Mouse (Mus musculus): ENCODE results near the gene Fgfbp1. TPM values are rescaled to one million over a fixed set of nuclear protein-coding genes. Genes with fewer than 3 reads are reported as not detected.

Fgfbp1 gene
- total and polyA plus RNA-seq, 3 experiments: not detected

DNA sequence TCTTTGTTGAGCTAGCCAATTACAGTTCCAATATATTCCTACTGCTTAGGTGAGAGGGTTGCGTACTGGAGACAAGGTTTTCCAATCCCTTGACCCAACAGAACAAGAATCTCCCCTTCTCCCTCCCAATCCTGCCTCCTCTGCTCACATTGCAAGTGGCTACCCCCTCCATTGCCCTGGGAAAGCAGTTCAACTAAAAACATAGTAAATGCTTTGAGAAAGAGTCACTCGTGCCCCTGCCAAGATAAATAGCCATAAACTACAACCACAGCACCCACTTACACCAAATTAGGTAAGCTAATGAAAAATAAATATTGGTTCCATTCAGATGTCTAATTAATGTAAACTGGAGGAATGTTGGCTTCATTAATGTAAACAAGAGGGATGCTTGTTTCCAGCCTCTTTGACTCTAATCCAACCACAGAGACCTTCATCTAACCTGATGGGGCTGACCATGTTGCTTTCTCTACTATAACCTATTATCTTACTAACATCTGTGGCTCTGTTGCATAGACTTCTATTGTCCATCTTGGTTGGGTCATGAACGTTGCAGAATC is 21.6 kb downstream of the Fgfbp1 start:
- Histone ChIP-seq H3K79me2 (ENCODE audit: control insufficient read depth, insufficient read depth, low read length, poor library complexity) (no peaks in the 10 kb centered on the region), H3K36me3 (ENCODE audit: control insufficient read depth in 1 of 2, insufficient read depth in 2 of 2, low read length in 2 of 2) (no peaks in the 10 kb centered on the region), H3K4me3 (ENCODE audit: control insufficient read depth in 1 of 2, insufficient read depth in 1 of 2, low read depth in 2 of 2, low read length in 2 of 2) (no peak overlapping the region), H3K27me3 (ENCODE audit: control insufficient read depth in 1 of 2, insufficient read depth in 2 of 2, low read length in 2 of 2) (no peaks in the 10 kb centered on the region), H3K4me1 (ENCODE audit: control insufficient read depth in 1 of 2, insufficient read depth in 2 of 2, low read length in 2 of 2) (no peaks in the 10 kb centered on the region), H3K9me3 (replicated peaks; ENCODE audit: insufficient read depth, low read length) (no peaks in the 10 kb centered on the region), H3K27ac (ENCODE audit: control insufficient read depth, low read depth, low read length) (no peak overlapping the region), H3K9ac (ENCODE audit: control insufficient read depth, low read depth, low read length, poor library complexity, severe bottlenecking) (no peak overlapping the region)
- no peak for DNase-seq (ENCODE audit: low read depth, low spot score)
- no peak for TF ChIP-seq ZNF384 (IDR thresholded peaks at IDR 0.05; ENCODE audit: low read depth, low read length)
- no peak for TF ChIP-seq TBP (IDR thresholded peaks at IDR 0.05; ENCODE audit: low read depth, low read length)
- TF ChIP-seq MEF2A (IDR thresholded peaks at IDR 0.05; ENCODE audit: extremely low read depth, insufficient replicate concordance, low read depth, low read length, poor library complexity, severe bottlenecking): no peak
- no peak for TF ChIP-seq ETS1 (IDR thresholded peaks at IDR 0.05; ENCODE audit: low read depth, low read length)
- no peak for TF ChIP-seq MYB (IDR thresholded peaks at IDR 0.05; ENCODE audit: low read depth, low read length)
- TF ChIP-seq USF1 (IDR thresholded peaks at IDR 0.05; ENCODE audit: low read depth, low read length): no peak
- no peak for TF ChIP-seq SIN3A (IDR thresholded peaks at IDR 0.05; ENCODE audit: low read length)
- TF ChIP-seq CHD1 (IDR thresholded peaks at IDR 0.05; ENCODE audit: low read depth, low read length): no peak
- no peak for TF ChIP-seq TCF12 (IDR thresholded peaks at IDR 0.05; ENCODE audit: low read depth, low read length)
- TF ChIP-seq JUND (IDR thresholded peaks at IDR 0.05; ENCODE audit: low read depth, low read length): no peak
- no peak for TF ChIP-seq GATA1 (IDR thresholded peaks at IDR 0.05; ENCODE audit: low read depth, low read length)
- no peak for TF ChIP-seq NRF1 (IDR thresholded peaks at IDR 0.05; ENCODE audit: insufficient read depth, low read depth, low read length, poor library complexity, severe bottlenecking)
- no peak for TF ChIP-seq RAD21 (IDR thresholded peaks at IDR 0.05; ENCODE audit: low read depth, low read length)
- TF ChIP-seq E2F4 (IDR thresholded peaks at IDR 0.05; ENCODE audit: borderline replicate concordance, low read depth, low read length): no peak
- TF ChIP-seq SMC3 (IDR thresholded peaks at IDR 0.05; ENCODE audit: low read depth, low read length): no peak
- TF ChIP-seq CHD2 (IDR thresholded peaks at IDR 0.05; ENCODE audit: low read length): no peak
- no peak for TF ChIP-seq POLR2AphosphoS2 (IDR thresholded peaks at IDR 0.05; ENCODE audit: low read length)
- TF ChIP-seq ZC3H11A (IDR thresholded peaks at IDR 0.05; ENCODE audit: low read depth, low read length): no peak
- TF ChIP-seq GABPA (IDR thresholded peaks at IDR 0.05; ENCODE audit: low read depth, low read length): no peak

DNA sequence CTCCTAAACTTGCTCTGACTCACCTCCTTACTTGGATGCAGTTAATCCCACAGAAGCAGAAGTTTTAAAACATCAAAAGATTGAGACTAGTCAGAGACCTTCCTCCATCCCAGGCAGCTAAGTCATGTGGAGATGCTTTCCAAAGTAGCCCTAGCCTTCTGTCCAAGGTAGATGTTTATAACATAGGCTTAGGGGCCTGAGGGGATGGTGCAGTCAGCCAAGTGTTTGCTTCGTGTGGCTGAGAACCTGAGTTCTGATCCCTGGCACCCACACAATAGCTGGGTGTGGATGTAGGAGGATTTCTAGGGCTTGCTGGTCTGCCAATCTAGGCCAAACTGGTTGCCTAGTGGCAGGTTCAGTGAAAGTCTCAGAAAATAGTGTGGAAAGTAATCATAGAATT is 28.3 kb downstream of the Fgfbp1 start:
- DNase-seq (ENCODE audit: low read depth, low spot score): no peak
- H3K27ac ChIP-seq (ENCODE audit: control insufficient read depth, low read depth, low read length): no peak overlapping the region
- H3K9me3 ChIP-seq (replicated peaks; ENCODE audit: insufficient read depth, low read length): no peaks in the 10 kb centered on the region
- H3K27me3 ChIP-seq (ENCODE audit: control insufficient read depth in 1 of 2, insufficient read depth in 2 of 2, low read length in 2 of 2): no peaks in the 10 kb centered on the region; a peak in 1 of 4 replicates
- H3K4me1 ChIP-seq (ENCODE audit: control insufficient read depth in 1 of 2, insufficient read depth in 2 of 2, low read length in 2 of 2): no peaks in the 10 kb centered on the region
- TF ChIP-seq RCOR1 (IDR thresholded peaks at IDR 0.05; ENCODE audit: low read depth, low read length) (no peak), HCFC1 (IDR thresholded peaks at IDR 0.05; ENCODE audit: low read depth, low read length) (no peak), MAFK (IDR thresholded peaks at IDR 0.05; ENCODE audit: borderline replicate concordance, low read depth, low read length) (no peak), SIN3A (IDR thresholded peaks at IDR 0.05; ENCODE audit: low read length) (no peak), USF1 (IDR thresholded peaks at IDR 0.05; ENCODE audit: low read depth, low read length) (no peak), TAL1 (IDR thresholded peaks at IDR 0.05; ENCODE audit: low read length) (no peak), NRF1 (IDR thresholded peaks at IDR 0.05; ENCODE audit: insufficient read depth, low read depth, low read length, poor library complexity, severe bottlenecking) (no peak), CTCF (IDR thresholded peaks at IDR 0.05 in 2 of 3, conservative IDR thresholded peaks at IDR 0.05 in 1 of 3; ENCODE audit: control insufficient read depth in 1 of 3, insufficient read depth in 1 of 3, low read depth in 2 of 3, low read length in 3 of 3, poor library complexity in 1 of 3, severe bottlenecking in 1 of 3) (no peak), E2F4 (IDR thresholded peaks at IDR 0.05; ENCODE audit: borderline replicate concordance, low read depth, low read length) (no peak), POLR2AphosphoS5 (IDR thresholded peaks at IDR 0.05; ENCODE audit: borderline replicate concordance, low read depth, low read length) (no peak), ZMIZ1 (IDR thresholded peaks at IDR 0.05; ENCODE audit: low read depth, low read length) (no peak), MYB (IDR thresholded peaks at IDR 0.05; ENCODE audit: low read depth, low read length) (no peak), MAZ (IDR thresholded peaks at IDR 0.05; ENCODE audit: low read depth, low read length) (no peak), NELFE (IDR thresholded peaks at IDR 0.05; ENCODE audit: low read depth, low read length) (no peak), KAT2A (conservative IDR thresholded peaks at IDR 0.05; ENCODE audit: low read depth, low read length) (no peak), MAX (IDR thresholded peaks at IDR 0.05; ENCODE audit: low read length) (no peak), USF2 (IDR thresholded peaks at IDR 0.05; ENCODE audit: borderline replicate concordance in 1 of 2, insufficient read depth in 1 of 2, low read depth in 1 of 2, low read length in 2 of 2) (no peak), ETS1 (IDR thresholded peaks at IDR 0.05; ENCODE audit: low read depth, low read length) (no peak), MXI1 (IDR thresholded peaks at IDR 0.05; ENCODE audit: low read depth, low read length) (no peak)
- no peaks in the 10 kb centered on the region for H3K36me3 ChIP-seq (ENCODE audit: control insufficient read depth in 1 of 2, insufficient read depth in 2 of 2, low read length in 2 of 2)
- H3K9ac ChIP-seq (ENCODE audit: control insufficient read depth, low read depth, low read length, poor library complexity, severe bottlenecking): no peak overlapping the region
- no peak overlapping the region for H3K4me3 ChIP-seq (ENCODE audit: control insufficient read depth in 1 of 2, insufficient read depth in 1 of 2, low read depth in 2 of 2, low read length in 2 of 2)
- H3K79me2 ChIP-seq (ENCODE audit: control insufficient read depth, insufficient read depth, low read length, poor library complexity): no peaks in the 10 kb centered on the region

Data from MEL (cell line).